Mouse (Mus musculus): ENCODE data around the gene Mrps17. TPM values are rescaled to one million over a fixed set of nuclear protein-coding genes. Genes with fewer than 3 reads are reported as not detected.
"Not testable (repeated sequence)": the region's sequence is repeated elsewhere in the genome, so short reads cannot be mapped to it uniquely, and the experiment has no call there.

The Mrps17 gene
- polyA plus RNA-seq (2012; rRNA removed): 90.6 and 97.4 TPM in 2 replicates

GRCm38 (mm10) chr5:129715326-129715861, at the start of gene Mrps17:
Gene Mrps17 (plus strand): TSS chr5:129715497.
- TF ChIP-seq CTCF (IDR thresholded peaks at IDR 0.05; ENCODE audit: borderline replicate concordance, insufficient read depth, low read depth, low read length) (no peak), POLR2A (IDR thresholded peaks at IDR 0.05; ENCODE audit: borderline replicate concordance, insufficient read depth, low read length) (peak; percentile 98)
- WGBS: under 1% methylated on average over 33 of the region's 33 CpGs
- H3K27me3 ChIP-seq (ENCODE audit: control insufficient read depth, insufficient read depth, low read length): no peaks in the 10 kb centered on the region
- DNase-seq: peak; percentile 93 to 94
- peak within 1 kb of the TSS; percentile 70 for H3K4me3 ChIP-seq (replicated peaks; ENCODE audit: insufficient read depth, low read depth, low read length)
- H3K4me1 ChIP-seq (ENCODE audit: control insufficient read depth, insufficient read depth, low read length): no peaks in the 10 kb centered on the region
- H3K27ac ChIP-seq (ENCODE audit: insufficient read depth, low read length): peak within 1 kb of the TSS; percentile 2; the same call in 1 of the 2 replicates

GRCm38 (mm10) chr5:129666271-129666909, 48.9 kb upstream of the Mrps17 start:
- WGBS: 94% methylated on average over 10 of the region's 10 CpGs

GRCm38 (mm10) chr5:129667851-129668250, 47.4 kb upstream of the Mrps17 start:
- H3K27ac ChIP-seq (ENCODE audit: insufficient read depth, low read length): no peak overlapping the region
- WGBS: 90% methylated on average over 4 of the region's 4 CpGs
- no peaks in the 10 kb centered on the region for H3K27me3 ChIP-seq (ENCODE audit: control insufficient read depth, insufficient read depth, low read length)
- H3K4me3 ChIP-seq (replicated peaks; ENCODE audit: insufficient read depth, low read depth, low read length): no peak overlapping the region
- no peak for DNase-seq
- no peaks in the 10 kb centered on the region for H3K4me1 ChIP-seq (ENCODE audit: control insufficient read depth, insufficient read depth, low read length)
- TF ChIP-seq POLR2A (IDR thresholded peaks at IDR 0.05; ENCODE audit: borderline replicate concordance, insufficient read depth, low read length) (no peak), CTCF (IDR thresholded peaks at IDR 0.05; ENCODE audit: borderline replicate concordance, insufficient read depth, low read depth, low read length) (no peak)

More at GRCm38 (mm10) chr5:129666271-129666909, 48.9 kb upstream of the Mrps17 start:
- TF ChIP-seq CTCF (IDR thresholded peaks at IDR 0.05; ENCODE audit: borderline replicate concordance, insufficient read depth, low read depth, low read length) (no peak), POLR2A (IDR thresholded peaks at IDR 0.05; ENCODE audit: borderline replicate concordance, insufficient read depth, low read length) (no peak)
- H3K4me1 ChIP-seq (ENCODE audit: control insufficient read depth, insufficient read depth, low read length): no peaks in the 10 kb centered on the region
- H3K4me3 ChIP-seq (replicated peaks; ENCODE audit: insufficient read depth, low read depth, low read length): no peak overlapping the region
- no peaks in the 10 kb centered on the region for H3K27me3 ChIP-seq (ENCODE audit: control insufficient read depth, insufficient read depth, low read length)
- H3K27ac ChIP-seq (ENCODE audit: insufficient read depth, low read length): no peak overlapping the region; the same call in 1 of the 2 replicates
- DNase-seq: no peak

GRCm38 (mm10) chr5:129669453-129670035, 45.8 kb upstream of the Mrps17 start:
- Histone ChIP-seq H3K4me1 (ENCODE audit: control insufficient read depth, insufficient read depth, low read length) (no peaks in the 10 kb centered on the region), H3K27me3 (ENCODE audit: control insufficient read depth, insufficient read depth, low read length) (no peaks in the 10 kb centered on the region), H3K4me3 (replicated peaks; ENCODE audit: insufficient read depth, low read depth, low read length) (peak overlapping the region; percentile 59), H3K27ac (ENCODE audit: insufficient read depth, low read length) (peak overlapping the region; percentile 52)
- DNase-seq: no peak
- TF ChIP-seq POLR2A (IDR thresholded peaks at IDR 0.05; ENCODE audit: borderline replicate concordance, insufficient read depth, low read length) (no peak), CTCF (IDR thresholded peaks at IDR 0.05; ENCODE audit: borderline replicate concordance, insufficient read depth, low read depth, low read length) (no peak)
- WGBS: under 1% methylated on average over 31 of the region's 31 CpGs

- TF ChIP-seq CTCF (IDR thresholded peaks at IDR 0.05; ENCODE audit: borderline replicate concordance, insufficient read depth, low read depth, low read length) (no peak), POLR2A (IDR thresholded peaks at IDR 0.05; ENCODE audit: borderline replicate concordance, insufficient read depth, low read length) (peak; percentile 93)
- H3K27ac ChIP-seq (ENCODE audit: insufficient read depth, low read length): peak within 1 kb of the TSS; percentile 82
- peak; percentile 86 to 92 for DNase-seq
- under 1% methylated on average over 23 of the region's 23 CpGs for WGBS
- H3K4me1 ChIP-seq (ENCODE audit: control insufficient read depth, insufficient read depth, low read length): no peaks in the 10 kb centered on the region
- H3K4me3 ChIP-seq (replicated peaks; ENCODE audit: insufficient read depth, low read depth, low read length): peak within 1 kb of the TSS; percentile 59
- H3K27me3 ChIP-seq (ENCODE audit: control insufficient read depth, insufficient read depth, low read length): no peaks in the 10 kb centered on the region
Observed at GRCm38 (mm10) chr5:129670036-129670458, 45.2 kb upstream of the Mrps17 start, which contains the start of gene Zfp11. Gene Zfp11 (minus strand): TSS chr5:129670099.

GRCm38 (mm10) chr5:129685141-129685540, 30.2 kb upstream of the Mrps17 start:
- not testable (repeated sequence) for H3K4me1 ChIP-seq (ENCODE audit: control insufficient read depth, insufficient read depth, low read length); H3K4me3 ChIP-seq (replicated peaks; ENCODE audit: insufficient read depth, low read depth, low read length); H3K27me3 ChIP-seq (ENCODE audit: control insufficient read depth, insufficient read depth, low read length); DNase-seq; H3K27ac ChIP-seq (ENCODE audit: insufficient read depth, low read length)
- 92% methylated on average over 5 of the region's 5 CpGs for WGBS

- TF ChIP-seq CTCF (IDR thresholded peaks at IDR 0.05; ENCODE audit: borderline replicate concordance, insufficient read depth, low read depth, low read length): no peak
- no peak for TF ChIP-seq POLR2A (IDR thresholded peaks at IDR 0.05; ENCODE audit: borderline replicate concordance, insufficient read depth, low read length)
- no peak for DNase-seq
- Histone ChIP-seq H3K4me1 (ENCODE audit: control insufficient read depth, insufficient read depth, low read length) (no peaks in the 10 kb centered on the region), H3K4me3 (replicated peaks; ENCODE audit: insufficient read depth, low read depth, low read length) (no peak overlapping the region), H3K27me3 (ENCODE audit: control insufficient read depth, insufficient read depth, low read length) (no peaks in the 10 kb centered on the region), H3K27ac (ENCODE audit: insufficient read depth, low read length) (no peak overlapping the region)
- 82% methylated on average over 7 of the region's 7 CpGs for WGBS
Observed at GRCm38 (mm10) chr5:129687621-129688020, 27.7 kb upstream of the Mrps17 start.

- TF ChIP-seq POLR2A (IDR thresholded peaks at IDR 0.05; ENCODE audit: borderline replicate concordance, insufficient read depth, low read length) (no peak), CTCF (IDR thresholded peaks at IDR 0.05; ENCODE audit: borderline replicate concordance, insufficient read depth, low read depth, low read length) (no peak)
- 83% methylated on average over 3 of the region's 3 CpGs for WGBS
- no peak overlapping the region for H3K4me3 ChIP-seq (replicated peaks; ENCODE audit: insufficient read depth, low read depth, low read length)
Observed at GRCm38 (mm10) chr5:129690528-129690927, 24.8 kb upstream of the Mrps17 start.

More at GRCm38 (mm10) chr5:129690528-129690927, 24.8 kb upstream of the Mrps17 start:
- Histone ChIP-seq H3K27ac (ENCODE audit: insufficient read depth, low read length) (no peak overlapping the region), H3K27me3 (ENCODE audit: control insufficient read depth, insufficient read depth, low read length) (no peaks in the 10 kb centered on the region), H3K4me1 (ENCODE audit: control insufficient read depth, insufficient read depth, low read length) (no peaks in the 10 kb centered on the region)
- DNase-seq: no peak

Measured in cerebellum, adult 2 months (tissue).